Mouse (Mus musculus): Measurements from ENCODE around the gene Nrxn1. TPM values are rescaled to one million over a fixed set of nuclear protein-coding genes. Genes with fewer than 3 reads are reported as not detected.

Gene Nrxn1
- total and polyA plus RNA-seq, 3 experiments, result not detected

- DNase-seq (ENCODE audit: low read depth, low spot score), result no peak
- Histone ChIP-seq H3K79me2 (ENCODE audit: control insufficient read depth, insufficient read depth, low read length, poor library complexity) (no peaks in the 10 kb centered on the region), H3K4me3 (ENCODE audit: control insufficient read depth in 1 of 2, insufficient read depth in 1 of 2, low read depth in 2 of 2, low read length in 2 of 2) (no peak overlapping the region), H3K27me3 (ENCODE audit: control insufficient read depth in 1 of 2, insufficient read depth in 2 of 2, low read length in 2 of 2) (peaks cover 0 to 1% of the 10 kb centered on the region in 2 experiments; a peak in 1 of 4 replicates), H3K36me3 (ENCODE audit: control insufficient read depth in 1 of 2, insufficient read depth in 2 of 2, low read length in 2 of 2) (no peaks in the 10 kb centered on the region), H3K9me3 (replicated peaks; ENCODE audit: insufficient read depth, low read length) (no peaks in the 10 kb centered on the region), H3K4me1 (ENCODE audit: control insufficient read depth in 1 of 2, insufficient read depth in 2 of 2, low read length in 2 of 2) (no peaks in the 10 kb centered on the region), H3K27ac (ENCODE audit: control insufficient read depth, low read depth, low read length) (no peak overlapping the region), H3K9ac (ENCODE audit: control insufficient read depth, low read depth, low read length, poor library complexity, severe bottlenecking) (no peak overlapping the region)
- TF ChIP-seq USF2 (IDR thresholded peaks at IDR 0.05; ENCODE audit: borderline replicate concordance in 1 of 2, insufficient read depth in 1 of 2, low read depth in 1 of 2, low read length in 2 of 2), result no peak
- TF ChIP-seq MEF2A (IDR thresholded peaks at IDR 0.05; ENCODE audit: extremely low read depth, insufficient replicate concordance, low read depth, low read length, poor library complexity, severe bottlenecking), result no peak
- no peak for TF ChIP-seq ZC3H11A (IDR thresholded peaks at IDR 0.05; ENCODE audit: low read depth, low read length)
- no peak for TF ChIP-seq MXI1 (IDR thresholded peaks at IDR 0.05; ENCODE audit: low read depth, low read length)
- TF ChIP-seq MYC (IDR thresholded peaks at IDR 0.05; ENCODE audit: low read depth, low read length), result no peak
These were observed 542.5 kb downstream of the Nrxn1 start for GRCm38 (mm10) chr17:90550415-90550814.

- no peak overlapping the region for H3K27ac ChIP-seq (ENCODE audit: control insufficient read depth, low read depth, low read length)
- H3K9me3 ChIP-seq (replicated peaks; ENCODE audit: insufficient read depth, low read length), result no peaks in the 10 kb centered on the region
- no peak overlapping the region for H3K9ac ChIP-seq (ENCODE audit: control insufficient read depth, low read depth, low read length, poor library complexity, severe bottlenecking)
- peaks cover 0 to 1% of the 10 kb centered on the region in 2 experiments; a peak in 1 of 4 replicates for H3K27me3 ChIP-seq (ENCODE audit: control insufficient read depth in 1 of 2, insufficient read depth in 2 of 2, low read length in 2 of 2)
- H3K36me3 ChIP-seq (ENCODE audit: control insufficient read depth in 1 of 2, insufficient read depth in 2 of 2, low read length in 2 of 2), result peaks cover 0 to 6% of the 10 kb centered on the region in 2 experiments; a peak in 2 of 4 replicates
- H3K79me2 ChIP-seq (ENCODE audit: control insufficient read depth, insufficient read depth, low read length, poor library complexity), result no peaks in the 10 kb centered on the region
- H3K4me1 ChIP-seq (ENCODE audit: control insufficient read depth in 1 of 2, insufficient read depth in 2 of 2, low read length in 2 of 2), result peaks cover 2 to 3% of the 10 kb centered on the region in 2 experiments; a peak in 2 of 4 replicates
- no peak for DNase-seq (ENCODE audit: low read depth, low spot score)
- TF ChIP-seq POLR2AphosphoS5 (IDR thresholded peaks at IDR 0.05; ENCODE audit: borderline replicate concordance, low read depth, low read length) (no peak), KAT2A (conservative IDR thresholded peaks at IDR 0.05; ENCODE audit: low read depth, low read length) (no peak), BHLHE40 (IDR thresholded peaks at IDR 0.05; ENCODE audit: borderline replicate concordance, low read depth, low read length) (no peak), NELFE (IDR thresholded peaks at IDR 0.05; ENCODE audit: low read depth, low read length) (no peak), GABPA (IDR thresholded peaks at IDR 0.05; ENCODE audit: low read depth, low read length) (no peak), ZKSCAN1 (IDR thresholded peaks at IDR 0.05; ENCODE audit: low read depth, low read length) (no peak), MAZ (IDR thresholded peaks at IDR 0.05; ENCODE audit: low read depth, low read length) (no peak), MEF2A (IDR thresholded peaks at IDR 0.05; ENCODE audit: extremely low read depth, insufficient replicate concordance, low read depth, low read length, poor library complexity, severe bottlenecking) (no peak), MXI1 (IDR thresholded peaks at IDR 0.05; ENCODE audit: low read depth, low read length) (no peak), POLR2AphosphoS2 (IDR thresholded peaks at IDR 0.05; ENCODE audit: low read length) (no peak), NRF1 (IDR thresholded peaks at IDR 0.05; ENCODE audit: insufficient read depth, low read depth, low read length, poor library complexity, severe bottlenecking) (no peak), GATA1 (IDR thresholded peaks at IDR 0.05; ENCODE audit: low read depth, low read length) (no peak), JUND (IDR thresholded peaks at IDR 0.05; ENCODE audit: low read depth, low read length) (no peak), ZC3H11A (IDR thresholded peaks at IDR 0.05; ENCODE audit: low read depth, low read length) (no peak)
- H3K4me3 ChIP-seq (ENCODE audit: control insufficient read depth in 1 of 2, insufficient read depth in 1 of 2, low read depth in 2 of 2, low read length in 2 of 2), result no peak overlapping the region
These were observed 546.1 kb downstream of the Nrxn1 start for GRCm38 (mm10) chr17:90546806-90547205.

Data from MEL (cell line).